Mouse (Mus musculus) gonadal fat pad, adult 2 months (tissue): Measurements from ENCODE around the gene Gmfb. TPM values are rescaled to one million over a fixed set of nuclear protein-coding genes. Genes with fewer than 3 reads are reported as not detected.
"Not testable (repeated sequence)": the region's sequence is repeated elsewhere in the genome, so short reads cannot be mapped to it uniquely, and the experiment has no call there.

Experiments
- DNase-seq: peaks from one replicate; pipeline ENCODE4 v3.0.0-alpha.2; 2012; ENCODE audit warnings: low read depth
- polyA plus RNA-seq: library from polyadenylated mRNA; depleted of rRNA; stranded (reverse); fragments of >200 nt; gene quantifications from 2 replicates; pipeline ENCODE4 v1.2.3, GENCODE M21; 2012; rRNA removed

Gene Gmfb
- 17.3 and 19.8 TPM in 2 replicates for polyA plus RNA-seq

- DNase-seq = peak; percentile 36
These were observed at the start of gene Gmfb for GRCm38 (mm10) chr14:46821873-46822716. Gmfb (minus strand) TSS chr14:46822242.

- no peak for DNase-seq
These were observed 40.9 kb upstream of the Gmfb start for GRCm38 (mm10) chr14:46862922-46863321.

DNA sequence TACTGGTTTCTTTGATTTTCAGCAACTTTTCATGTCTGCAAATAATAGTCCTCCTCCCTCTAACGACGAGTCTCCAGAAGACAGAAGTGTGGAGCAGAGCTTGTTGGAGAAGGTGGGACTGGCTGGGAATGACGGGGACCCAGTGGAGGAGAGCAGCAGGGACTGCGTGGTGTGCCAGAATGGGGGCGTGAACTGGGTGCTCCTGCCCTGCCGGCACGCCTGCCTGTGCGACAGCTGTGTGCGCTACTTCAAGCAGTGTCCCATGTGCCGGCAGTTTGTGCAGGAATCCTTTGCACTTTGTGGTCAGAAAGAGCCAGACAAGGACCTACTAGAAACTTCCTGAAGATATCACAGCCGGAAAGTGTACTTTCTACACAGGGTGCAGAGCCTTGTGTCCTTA, 31.6 kb upstream of the Gmfb start:
- DNase-seq = no peak

DNA sequence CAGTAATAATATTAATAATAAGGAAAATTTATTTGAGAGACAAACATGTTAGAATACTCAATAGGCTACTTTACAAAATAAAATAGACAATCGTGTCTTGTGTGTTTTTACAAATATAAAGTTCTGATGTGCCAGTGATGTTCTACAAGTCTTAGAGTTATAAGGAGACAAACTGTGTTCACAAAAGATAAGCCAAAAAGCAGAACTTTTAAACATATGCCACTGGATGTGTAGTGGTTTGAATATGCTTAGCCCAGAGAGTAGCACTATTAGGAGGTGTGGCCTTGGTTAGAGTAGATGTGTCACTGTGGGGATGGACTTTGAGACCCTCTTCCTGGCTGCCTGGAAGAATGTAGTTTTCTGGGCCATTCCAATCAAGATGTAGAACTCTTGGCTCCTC, 27.7 kb upstream of the Gmfb start:
- no peak for DNase-seq

- DNase-seq = no peak
These were observed 26.7 kb upstream of the Gmfb start for GRCm38 (mm10) chr14:46848736-46849135.

GRCm38 (mm10) chr14:46848063-46848590, 26.1 kb upstream of the Gmfb start:
- no peak for DNase-seq

GRCm38 (mm10) chr14:46845706-46846105, 23.7 kb upstream of the Gmfb start:
- DNase-seq = no peak

GRCm38 (mm10) chr14:46839326-46839725, 17.3 kb upstream of the Gmfb start:
- DNase-seq = no peak

DNA sequence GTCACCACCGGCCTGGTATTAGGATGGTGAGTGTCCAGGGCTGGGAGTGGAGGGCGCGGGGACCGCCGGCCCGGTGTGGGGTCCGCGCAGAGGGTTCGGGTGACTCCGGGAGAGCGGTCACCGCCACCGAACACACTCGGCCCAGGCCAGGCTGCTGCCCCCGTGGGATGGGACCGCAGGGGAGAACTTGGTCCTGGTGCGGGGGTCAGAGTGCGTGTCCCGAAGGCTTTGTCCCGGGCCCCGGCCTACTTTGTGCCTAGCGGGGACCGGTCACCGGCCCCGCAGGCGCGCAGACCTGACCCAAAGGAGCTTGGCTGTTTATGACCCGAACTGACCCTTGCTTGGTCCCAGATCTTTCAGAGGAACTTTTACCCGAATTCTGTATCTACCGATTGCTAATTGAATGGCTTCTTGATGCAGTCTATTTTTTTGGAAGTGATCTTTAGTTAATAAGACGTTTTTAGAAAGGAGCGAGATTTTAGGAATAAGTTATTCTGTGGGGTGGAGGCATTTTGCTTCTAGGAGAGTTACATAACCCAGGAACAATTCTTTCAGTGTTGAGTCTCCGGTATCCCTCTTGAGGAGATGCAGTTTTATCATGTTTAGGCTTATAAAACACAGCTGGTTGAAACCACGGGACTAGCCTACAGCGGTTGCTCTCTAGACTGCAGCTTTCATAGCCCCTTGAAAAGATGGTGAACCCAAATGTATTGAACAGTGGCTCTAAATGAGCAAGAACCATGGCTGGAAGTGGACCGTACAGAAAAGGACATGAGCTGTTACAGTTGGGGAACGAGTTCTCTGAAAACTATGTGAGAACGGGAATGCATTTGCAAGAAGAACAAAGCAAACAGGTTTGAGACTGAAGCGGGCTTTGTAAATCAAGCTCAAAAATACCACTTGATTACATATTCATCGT, 10.6 kb upstream of the Gmfb start:
- no peak for DNase-seq

GRCm38 (mm10) chr14:46831837-46832333, 9.8 kb upstream of the Gmfb start, which contains the start of gene Cgrrf1:
Cgrrf1 (plus strand) TSS chr14:46832125.
- peak; percentile 59 for DNase-seq

- DNase-seq = no peak
These were observed 9.3 kb upstream of the Gmfb start for GRCm38 (mm10) chr14:46831295-46831694.

DNA sequence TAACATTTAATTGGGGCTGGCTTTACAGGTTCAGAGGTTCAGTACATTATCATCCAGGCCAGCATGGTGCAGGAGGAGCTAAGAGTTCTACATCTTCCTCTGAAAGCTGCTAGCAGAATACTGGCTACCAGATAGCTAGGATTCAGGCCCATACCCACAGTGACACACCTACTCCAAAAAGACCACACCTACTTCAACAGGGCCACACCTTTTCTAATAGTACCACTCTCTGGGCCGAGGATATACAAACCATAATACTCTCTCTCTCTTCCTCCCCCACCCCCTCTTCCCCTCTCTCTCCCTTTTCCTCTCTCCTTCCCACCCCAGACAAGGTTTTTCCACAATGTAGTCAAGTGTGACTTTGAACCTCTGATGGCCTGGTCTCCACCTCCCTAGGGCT, 5.4 kb upstream of the Gmfb start:
- no peak for DNase-seq

DNA sequence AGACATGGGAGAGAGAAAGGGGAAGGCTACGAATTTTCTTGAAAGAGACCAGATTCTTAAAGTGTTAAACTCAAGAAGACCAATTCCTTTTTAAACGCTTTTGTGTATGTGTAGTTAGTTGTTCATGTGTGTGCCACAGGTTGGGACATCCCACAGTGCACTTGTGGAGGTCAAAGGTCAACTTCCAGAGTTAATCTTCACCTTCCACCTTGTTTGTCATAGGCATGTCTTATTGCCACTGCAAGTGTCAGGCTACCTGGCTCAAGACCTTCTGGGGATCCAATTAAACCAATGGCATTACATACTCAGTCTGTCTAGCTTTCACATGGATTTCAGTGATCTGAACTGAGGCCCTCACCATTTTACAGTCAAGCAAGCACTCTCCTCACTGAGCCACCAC, 2.0 kb upstream of the Gmfb start:
- DNase-seq = no peak

DNA sequence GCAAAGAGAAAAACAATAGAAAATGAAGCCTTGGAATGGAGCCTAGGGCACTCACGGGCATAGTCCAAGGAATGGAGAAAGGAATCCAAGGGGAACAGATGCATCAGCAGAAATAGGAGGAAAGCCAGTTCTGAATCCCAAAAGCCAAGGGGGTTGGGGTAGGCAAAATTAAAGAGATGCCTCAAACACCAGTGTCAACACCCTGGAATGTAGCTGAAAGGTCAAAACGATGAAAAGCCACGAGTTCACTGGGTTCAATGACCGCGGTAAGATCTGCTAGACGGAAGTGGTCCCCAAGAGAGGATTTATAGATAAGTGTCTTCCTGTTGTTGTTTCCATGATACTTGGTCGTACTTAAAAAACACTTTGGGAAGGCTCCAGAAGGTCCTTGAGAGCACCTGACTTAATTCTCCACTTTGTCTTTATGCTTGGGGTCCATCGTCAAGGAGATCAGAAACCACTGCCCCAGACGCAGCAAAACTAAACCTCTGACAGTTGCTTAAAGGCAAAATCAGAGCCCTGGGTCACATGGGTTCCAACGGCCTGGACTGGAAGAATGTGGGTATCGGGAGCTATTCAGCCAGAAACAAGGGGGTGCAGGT, 670 bp downstream of the Gmfb start:
- DNase-seq = no peak

- not testable (repeated sequence) for DNase-seq
These were observed 2.1 kb downstream of the Gmfb start for GRCm38 (mm10) chr14:46819961-46820360.

DNA sequence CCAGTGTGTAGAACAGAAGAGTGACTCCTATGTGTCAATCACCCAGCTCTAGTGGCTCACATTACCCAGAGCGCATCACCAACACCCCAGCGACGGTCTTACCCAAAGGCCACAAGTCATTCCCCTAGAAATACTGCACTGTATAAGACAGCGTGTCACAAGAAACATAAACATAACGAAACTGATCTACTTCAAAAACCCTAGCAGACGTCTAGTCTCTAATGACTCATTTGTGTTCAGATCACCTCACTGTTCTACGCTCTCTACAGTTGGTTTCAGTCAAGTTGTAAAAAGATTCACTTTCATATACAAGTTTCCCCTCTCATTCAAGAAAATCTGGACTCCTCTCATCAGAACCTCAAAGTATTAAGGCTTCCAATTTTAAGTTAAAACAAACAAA, 3.3 kb downstream of the Gmfb start:
- no peak for DNase-seq

- no peak for DNase-seq
These were observed 5.0 kb downstream of the Gmfb start for GRCm38 (mm10) chr14:46816916-46817622.

GRCm38 (mm10) chr14:46815640-46816039, 6.4 kb downstream of the Gmfb start:
- DNase-seq = no peak

GRCm38 (mm10) chr14:46807927-46808326, 14.1 kb downstream of the Gmfb start:
- no peak for DNase-seq

- no peak for DNase-seq
These were observed 15.9 kb downstream of the Gmfb start for GRCm38 (mm10) chr14:46806186-46806585.

- DNase-seq = no peak
These were observed 18.3 kb downstream of the Gmfb start for GRCm38 (mm10) chr14:46803791-46804190.
